Mouse (Mus musculus) thymus, postnatal 10 days (tissue): Measurements from ENCODE around the gene Tbc1d2.
"Not testable (repeated sequence)": the region's sequence is repeated elsewhere in the genome, so short reads cannot be mapped to it uniquely, and the experiment has no call there.

Experiments
- DNase-seq, 2 experiments: peaks; one replicate each; pipeline ENCODE4 v3.0.0; 2021; ENCODE audit warnings: low spot score in 2 of 2

Tbc1d2 gene

GRCm38 (mm10) chr4:46581577-46581976 is 68.4 kb downstream of the Tbc1d2 start:
- DNase-seq: not testable (repeated sequence)

DNA sequence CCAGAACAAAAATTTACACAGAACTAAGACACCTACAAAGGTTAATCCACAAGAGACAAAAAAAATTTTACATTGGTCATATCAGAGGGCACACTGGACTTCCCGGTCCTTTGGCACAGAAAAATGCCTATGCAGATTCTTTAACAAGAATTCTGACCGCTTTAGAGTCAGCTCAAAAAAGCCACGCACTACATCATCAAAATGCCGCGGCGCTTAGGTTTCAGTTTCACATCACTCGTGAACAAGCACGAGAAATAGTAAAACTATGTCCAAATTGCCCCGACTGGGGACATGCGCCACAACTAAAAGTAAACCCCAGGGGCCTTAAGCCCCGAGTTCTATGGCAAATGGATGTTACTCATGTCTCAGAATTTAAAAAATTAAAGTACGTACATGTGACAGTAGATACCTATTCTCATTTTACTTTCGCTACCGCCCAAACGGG is 69.2 kb downstream of the Tbc1d2 start:
- not testable (repeated sequence) for DNase-seq

- not testable (repeated sequence) for DNase-seq
Measured at GRCm38 (mm10) chr4:46578796-46579346, 71.1 kb downstream of the Tbc1d2 start.

GRCm38 (mm10) chr4:46578228-46578627 is 71.8 kb downstream of the Tbc1d2 start:
- no peak for DNase-seq

GRCm38 (mm10) chr4:46575509-46576284 is 74.3 kb downstream of the Tbc1d2 start:
- DNase-seq: not testable (repeated sequence)

DNA sequence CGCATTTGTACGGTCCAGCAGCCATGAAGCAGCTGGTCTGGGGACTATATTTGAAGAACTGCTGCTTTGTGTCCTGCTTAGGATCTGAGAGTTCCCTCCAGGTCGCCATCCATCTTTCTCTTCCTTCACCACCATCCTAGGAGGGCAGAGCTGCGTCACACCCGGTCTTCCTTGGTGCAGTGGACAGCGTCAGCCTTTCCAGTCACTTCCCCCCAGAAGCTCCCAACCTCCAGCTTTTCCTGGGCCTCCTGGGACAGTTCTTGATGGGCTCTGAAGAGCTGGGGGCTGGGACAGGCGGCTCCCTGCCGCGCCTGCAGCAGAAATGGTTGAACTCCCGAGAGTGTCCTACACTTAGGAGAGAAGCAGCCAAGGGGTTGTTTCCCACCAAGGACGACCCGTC is 75.2 kb downstream of the Tbc1d2 start:
- no peak for DNase-seq

DNA sequence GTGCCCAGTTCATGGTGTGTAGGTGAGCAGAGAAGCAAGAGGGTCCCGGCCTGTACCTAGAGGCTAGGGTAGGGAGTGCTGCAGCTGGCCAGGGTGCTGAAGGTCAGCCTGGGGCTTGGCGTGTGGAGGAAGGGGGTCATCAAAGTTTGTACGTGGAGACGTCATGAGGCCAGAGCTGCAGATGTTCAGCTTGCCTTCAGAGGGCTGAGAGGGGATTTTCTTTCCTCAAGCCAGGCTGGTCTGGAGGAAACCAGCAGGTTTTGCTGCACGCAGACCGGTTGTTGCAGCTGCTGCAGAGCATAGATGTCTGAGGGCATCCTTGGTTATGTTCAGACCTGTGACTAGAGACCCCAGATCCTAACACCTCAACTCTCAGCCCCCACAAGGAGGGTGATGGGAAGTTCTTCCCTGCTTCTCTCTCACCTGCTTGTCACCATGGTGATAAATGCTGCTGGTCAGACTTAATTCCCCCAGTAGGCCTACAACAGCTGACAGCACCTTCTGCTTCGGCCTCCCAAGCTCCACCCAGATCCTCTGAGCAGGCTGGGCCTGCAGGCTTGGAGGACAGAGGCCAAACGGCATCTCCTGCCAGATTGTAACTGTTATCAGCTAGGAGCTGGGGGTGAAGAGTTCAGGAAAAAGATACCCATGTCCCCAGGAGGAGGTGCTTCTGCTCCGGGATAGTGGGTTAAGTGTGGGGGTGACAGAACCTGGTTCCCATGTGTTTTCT is 75.8 kb downstream of the Tbc1d2 start:
- no peak for DNase-seq

DNA sequence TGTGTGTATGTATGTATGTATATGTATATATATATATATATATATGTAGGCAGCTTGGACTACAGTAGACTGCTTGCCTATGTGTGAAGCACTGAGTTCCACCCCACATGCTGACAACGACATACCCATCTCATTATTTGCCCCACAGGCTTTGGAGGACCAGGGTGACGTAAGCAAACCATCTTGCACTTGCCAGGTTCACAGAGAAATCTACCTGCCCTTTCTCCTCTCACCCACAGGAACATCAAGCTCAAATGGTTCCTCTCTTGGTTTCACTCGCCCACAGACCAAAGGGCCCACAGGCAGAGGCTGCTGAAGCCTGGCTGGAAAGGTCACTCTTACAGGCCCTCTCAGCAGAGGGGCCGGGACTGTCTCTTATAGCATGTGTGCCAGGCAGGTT is 77.4 kb downstream of the Tbc1d2 start:
- DNase-seq: no peak

- no peak for DNase-seq
Measured at GRCm38 (mm10) chr4:46571744-46572143, 78.3 kb downstream of the Tbc1d2 start.

- no peak for DNase-seq
Measured at GRCm38 (mm10) chr4:46569671-46570070, 80.3 kb downstream of the Tbc1d2 start.

GRCm38 (mm10) chr4:46568169-46568568 is 81.8 kb downstream of the Tbc1d2 start:
- no peak for DNase-seq

- DNase-seq: no peak
Measured at GRCm38 (mm10) chr4:46566931-46567671, 82.9 kb downstream of the Tbc1d2 start.

DNA sequence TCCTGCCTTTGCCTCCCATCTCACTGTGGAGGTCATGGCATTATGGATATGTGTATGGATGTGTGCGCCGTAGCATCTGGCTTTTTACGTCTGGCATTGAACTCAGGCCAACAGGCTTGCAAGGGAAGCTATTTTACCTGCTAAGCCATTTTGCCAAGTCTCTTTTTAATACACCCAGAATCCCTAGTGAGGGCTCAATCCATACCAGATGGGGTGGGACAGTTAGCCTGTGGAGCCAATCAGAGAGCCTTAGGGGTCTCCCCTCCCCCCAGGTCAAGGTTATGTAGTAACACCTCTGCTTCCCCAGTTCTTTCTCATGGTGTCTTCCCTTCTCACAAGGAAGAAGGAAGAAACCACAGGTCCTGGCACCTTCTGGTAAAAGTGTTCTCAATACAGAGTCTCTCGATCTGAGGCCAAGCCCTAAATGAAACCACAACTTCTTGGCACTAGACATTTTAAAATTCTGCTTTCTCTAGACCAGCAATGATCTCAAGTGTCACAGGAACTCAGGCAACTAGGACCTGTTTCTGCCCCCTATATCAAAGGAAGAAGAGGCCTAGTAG is 84.5 kb downstream of the Tbc1d2 start:
- DNase-seq: no peak

- DNase-seq: no peak
Measured at GRCm38 (mm10) chr4:46564247-46564646, 85.8 kb downstream of the Tbc1d2 start.

DNA sequence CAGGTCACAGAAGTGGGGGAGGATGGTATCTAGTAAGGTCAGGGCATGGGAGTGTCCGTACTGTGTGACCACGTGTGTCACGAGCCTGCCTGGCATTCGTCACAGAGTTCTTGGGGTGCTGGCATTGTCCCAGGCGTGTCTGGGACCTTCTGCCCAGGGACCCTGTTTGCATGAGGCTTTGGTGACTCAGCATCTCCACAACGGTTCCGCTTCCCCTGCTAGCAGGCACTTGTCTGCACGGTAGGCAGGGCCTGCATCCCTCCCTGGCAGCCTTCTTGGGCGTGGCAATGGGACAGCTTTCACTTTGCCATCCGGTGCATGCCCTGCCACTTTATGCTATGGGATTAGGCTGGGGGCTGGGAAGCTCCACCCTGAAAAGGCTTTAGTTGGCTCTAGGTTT is 86.2 kb downstream of the Tbc1d2 start:
- peak; percentile 18 to 29 for DNase-seq

DNA sequence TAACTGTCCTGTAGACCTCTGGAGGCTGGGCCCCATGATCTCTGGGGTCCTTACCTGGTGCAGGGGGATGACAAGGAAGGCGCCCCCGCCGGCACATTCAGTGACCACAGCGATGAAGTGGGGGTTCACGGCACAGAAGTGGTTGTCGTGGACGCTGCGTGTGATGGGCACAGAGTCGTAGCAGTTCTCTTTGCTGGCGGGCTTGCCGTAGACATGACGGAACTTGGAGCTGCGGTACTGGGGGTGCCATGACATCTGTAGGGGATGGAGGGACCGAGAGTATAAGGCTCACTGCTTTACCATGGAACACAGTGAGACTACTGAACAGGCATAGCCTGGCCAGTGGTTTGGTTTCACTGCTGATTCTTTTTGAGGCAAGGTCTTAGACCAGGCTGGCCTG is 87.2 kb downstream of the Tbc1d2 start:
- no peak for DNase-seq

- DNase-seq: no peak
Measured at GRCm38 (mm10) chr4:46562037-46562436, 88.0 kb downstream of the Tbc1d2 start.

DNA sequence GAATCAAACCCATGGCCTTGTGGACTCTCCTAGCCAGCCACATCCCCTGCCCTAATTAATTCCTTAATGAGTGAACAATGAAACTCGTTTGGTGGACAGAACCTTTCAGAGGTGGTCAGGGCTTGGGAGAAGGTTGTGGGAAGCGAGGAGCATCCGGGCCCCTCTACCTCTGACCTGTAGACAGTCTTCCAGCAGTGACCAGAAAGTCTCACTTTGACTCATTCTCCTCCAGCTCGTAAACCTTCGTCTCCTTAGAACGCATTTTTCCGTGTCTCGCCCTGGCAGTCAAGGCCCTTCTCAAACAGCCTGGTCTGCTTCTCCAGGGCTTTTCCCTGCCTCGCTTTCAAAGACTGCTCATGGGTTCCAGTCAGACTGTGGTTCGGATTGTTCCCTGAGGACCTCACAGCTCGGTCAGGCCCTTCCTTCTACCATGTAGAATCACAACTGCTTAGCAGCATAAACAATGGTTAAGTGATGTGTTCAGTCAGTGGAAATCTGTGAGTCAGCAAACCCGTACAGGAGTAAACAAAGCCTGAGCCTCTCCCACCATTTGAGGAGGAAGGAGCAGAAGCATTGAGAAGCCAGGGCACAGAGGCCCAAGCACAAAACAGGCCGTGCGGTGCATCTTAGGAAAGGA is 89.8 kb downstream of the Tbc1d2 start:
- no peak for DNase-seq

DNA sequence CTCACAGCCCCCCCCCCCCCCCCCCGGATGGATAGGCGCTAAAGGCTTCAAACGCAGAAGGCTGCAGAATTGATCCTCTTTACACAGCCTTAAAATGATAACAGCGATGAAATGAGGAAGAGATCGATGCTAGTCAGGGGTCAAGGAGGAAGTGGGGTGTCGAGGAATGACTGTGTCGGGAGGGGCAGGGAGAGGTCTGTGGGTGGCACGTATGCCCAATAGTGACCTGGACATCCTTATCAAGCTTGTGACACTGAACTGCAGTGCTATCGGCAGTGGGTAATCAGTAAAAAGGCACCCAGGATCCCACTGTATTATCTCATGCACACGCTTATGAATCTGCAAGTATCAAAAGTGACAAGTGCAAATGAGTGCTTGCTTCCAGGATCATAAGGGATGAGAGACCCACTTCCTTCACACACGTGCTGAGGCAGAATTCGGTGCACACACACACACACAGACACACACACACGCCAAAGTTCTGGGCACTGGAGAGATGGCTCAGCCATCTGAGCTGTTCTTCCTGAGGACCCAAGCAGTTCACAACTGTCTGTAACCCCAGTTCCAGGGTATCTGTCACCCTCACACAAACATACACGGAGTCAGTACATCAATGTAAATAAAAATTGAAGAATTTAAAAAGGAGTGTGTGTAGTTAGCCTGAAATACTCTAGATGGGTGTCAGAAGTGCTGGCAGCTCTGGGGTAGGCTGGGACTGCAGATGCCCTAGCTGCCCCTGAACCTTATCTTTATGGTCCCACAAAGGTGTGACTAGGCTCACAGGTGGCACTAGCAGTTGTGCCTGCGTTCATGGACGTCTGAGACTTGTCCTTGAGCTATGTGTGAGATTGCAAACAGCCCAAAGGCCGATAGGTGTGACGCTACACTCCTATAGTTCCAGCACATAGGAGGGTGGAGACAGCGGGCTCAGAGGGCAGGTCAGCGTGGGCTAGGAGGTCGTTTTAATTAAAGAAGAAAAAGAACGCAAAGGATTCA is 91.0 kb downstream of the Tbc1d2 start:
- DNase-seq: no peak

- DNase-seq: no peak
Measured at GRCm38 (mm10) chr4:46556933-46557332, 93.1 kb downstream of the Tbc1d2 start.
